Mouse (Mus musculus): Measurements from ENCODE around the gene Csnk1g2. TPM values are rescaled to one million over a fixed set of nuclear protein-coding genes. Genes with fewer than 3 reads are reported as not detected.
A peak's percentile ranks its signal among the peaks of the same experiment; 100 is the strongest.

Csnk1g2 gene
- total RNA-seq, 2 experiments from 2014 or later, result 244 to 251 TPM

GRCm38 (mm10) chr10:80658841-80659202, 36.2 kb downstream of the Csnk1g2 start:
- intact Hi-C loops (cut with DNase I), result loop anchor here (1.0 to 5.0 kb wide), 2 partner anchors 29 to 43 kb away; partner anchors contain the start of genes Izumo4 and Mob3a
- no peak overlapping the region for H3K27ac ChIP-seq
- H3K4me3 ChIP-seq, result no peak overlapping the region
- DNase-seq (ENCODE audit: extremely low spot score in 1 of 2, low spot score in 2 of 2), result no peak
- TF ChIP-seq CTCF (IDR thresholded peaks at IDR 0.05), result no peak

- DNase-seq (ENCODE audit: extremely low spot score in 1 of 2, low spot score in 2 of 2), result peak; percentile 65 to 74
- intact Hi-C loops (cut with DNase I), result loop anchor here (1.0 to 5.0 kb wide), 2 partner anchors 29 to 43 kb away; partner anchors contain the start of genes Izumo4 and Mob3a
- peak; percentile 93 for TF ChIP-seq CTCF (IDR thresholded peaks at IDR 0.05)
- peak overlapping the region; percentile 40; the same call in 1 of the 2 replicates for H3K4me3 ChIP-seq
- no peak overlapping the region for H3K27ac ChIP-seq
These were observed 36.6 kb downstream of the Csnk1g2 start for GRCm38 (mm10) chr10:80659213-80659612.

GRCm38 (mm10) chr10:80661149-80661548, 38.5 kb downstream of the Csnk1g2 start:
- no peak for DNase-seq (ENCODE audit: extremely low spot score in 1 of 2, low spot score in 2 of 2)
- peak; percentile 66 for TF ChIP-seq CTCF (IDR thresholded peaks at IDR 0.05)
- intact Hi-C loops (cut with DNase I), result no loop called here
- Histone ChIP-seq H3K4me3 (no peak overlapping the region), H3K27ac (no peak overlapping the region)

- intact Hi-C loops (cut with DNase I), result no loop called here
These were observed 41.0 kb downstream of the Csnk1g2 start for GRCm38 (mm10) chr10:80663485-80664196.

GRCm38 (mm10) chr10:80664197-80665015, 41.8 kb downstream of the Csnk1g2 start:
- Histone ChIP-seq H3K27ac (peak overlapping the region; percentile 75), H3K4me3 (no peak overlapping the region; the same call in 1 of the 2 replicates)
- intact Hi-C loops (cut with DNase I), result no loop called here
- no peak for TF ChIP-seq CTCF (IDR thresholded peaks at IDR 0.05)
- DNase-seq (ENCODE audit: extremely low spot score in 1 of 2, low spot score in 2 of 2), result no peak

More at GRCm38 (mm10) chr10:80663485-80664196, 41.0 kb downstream of the Csnk1g2 start:
- no peak for TF ChIP-seq CTCF (IDR thresholded peaks at IDR 0.05)
- H3K27ac ChIP-seq, result no peak overlapping the region
- no peak for DNase-seq (ENCODE audit: extremely low spot score in 1 of 2, low spot score in 2 of 2)
- H3K4me3 ChIP-seq, result no peak overlapping the region

- TF ChIP-seq CTCF (IDR thresholded peaks at IDR 0.05), result no peak
- Histone ChIP-seq H3K27ac (peak overlapping the region; percentile 75), H3K4me3 (no peak overlapping the region)
- intact Hi-C loops (cut with DNase I), result no loop called here
- DNase-seq (ENCODE audit: extremely low spot score in 1 of 2, low spot score in 2 of 2), result no peak
These were observed 42.4 kb downstream of the Csnk1g2 start for GRCm38 (mm10) chr10:80665016-80665380.

- DNase-seq (ENCODE audit: extremely low spot score in 1 of 2, low spot score in 2 of 2), result no peak
- intact Hi-C loops (cut with DNase I), result no loop called here
- Histone ChIP-seq H3K27ac (peak overlapping the region; percentile 53), H3K4me3 (no peak overlapping the region)
- no peak for TF ChIP-seq CTCF (IDR thresholded peaks at IDR 0.05)
These were observed 42.8 kb downstream of the Csnk1g2 start for GRCm38 (mm10) chr10:80665459-80665858.

GRCm38 (mm10) chr10:80665981-80666733, 43.5 kb downstream of the Csnk1g2 start:
- no peak for DNase-seq (ENCODE audit: extremely low spot score in 1 of 2, low spot score in 2 of 2)
- Histone ChIP-seq H3K27ac (0 out of 2 replicates have a peak overlapping the region, but pooled peaks have one; percentile 53), H3K4me3 (no peak overlapping the region)
- no peak for TF ChIP-seq CTCF (IDR thresholded peaks at IDR 0.05)
- intact Hi-C loops (cut with DNase I), result no loop called here

- Histone ChIP-seq H3K27ac (no peak overlapping the region), H3K4me3 (no peak overlapping the region)
- intact Hi-C loops (cut with DNase I), result no loop called here
- DNase-seq (ENCODE audit: extremely low spot score in 1 of 2, low spot score in 2 of 2), result no peak
- TF ChIP-seq CTCF (IDR thresholded peaks at IDR 0.05), result no peak
These were observed 44.3 kb downstream of the Csnk1g2 start for GRCm38 (mm10) chr10:80666837-80667412.

- no peak for TF ChIP-seq CTCF (IDR thresholded peaks at IDR 0.05)
- intact Hi-C loops (cut with DNase I), result no loop called here
- no peak for DNase-seq (ENCODE audit: extremely low spot score in 1 of 2, low spot score in 2 of 2)
- no peak overlapping the region for H3K27ac ChIP-seq
- no peak overlapping the region for H3K4me3 ChIP-seq
These were observed 46.0 kb downstream of the Csnk1g2 start for GRCm38 (mm10) chr10:80668614-80669013.

GRCm38 (mm10) chr10:80669018-80669417, 46.4 kb downstream of the Csnk1g2 start:
- no peak overlapping the region for H3K4me3 ChIP-seq
- TF ChIP-seq CTCF (IDR thresholded peaks at IDR 0.05), result no peak
- no peak overlapping the region for H3K27ac ChIP-seq
- intact Hi-C loops (cut with DNase I), result no loop called here
- DNase-seq (ENCODE audit: extremely low spot score in 1 of 2, low spot score in 2 of 2), result no peak
